ENCODE assay signal across 20 mouse cellular contexts in the genomic region with DNA sequence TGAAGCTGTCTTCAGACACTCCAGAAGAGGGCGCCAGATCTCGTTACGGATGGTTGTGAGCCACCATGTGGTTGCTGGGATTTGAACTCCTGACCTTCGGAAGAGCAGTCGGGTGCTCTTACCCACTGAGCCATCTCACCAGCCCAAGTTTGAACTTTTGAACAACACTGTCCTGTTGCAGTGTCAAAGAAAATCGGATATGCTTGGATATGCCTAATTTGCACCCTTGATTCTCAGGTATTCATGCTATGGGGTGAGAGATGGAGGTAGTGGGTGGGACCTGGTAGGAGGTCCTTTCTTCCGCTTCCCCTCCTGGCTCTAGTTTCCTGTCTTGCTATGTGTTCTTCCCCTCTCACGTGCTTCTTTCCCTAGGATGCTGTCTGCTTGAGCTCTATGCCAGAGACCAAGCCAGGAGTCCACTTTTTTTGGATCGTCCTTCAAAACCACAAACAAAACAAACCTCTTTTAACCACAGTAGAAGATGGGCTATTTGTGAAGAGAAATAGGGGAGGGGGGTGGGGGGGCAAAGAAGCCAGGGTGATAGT. TPM values are rescaled to one million over a fixed set of nuclear protein-coding genes. Genes with fewer than 3 reads are reported as not detected.
DNase-seq lines count a peak whose midpoint lies in the region; ATAC-seq and TF ChIP-seq lines count a peak whose summit lies in the region.
"Had no signal": no experiment of that assay in that cellular context is flagged by ENCODE, and none has a peak within 500 bp of the region (broad histone marks: within the 10 kb centered on the region; RNA-seq: fewer than 3 reads in every experiment).

No protein-coding gene starts in this region.

- H3K9ac ChIP-seq in intestine, postnatal 0 days (ENCODE audit: low read depth, low read length), result no peak overlapping the region
- H3K9ac ChIP-seq in intestine, embryonic 15.5 days, result no peak overlapping the region
- no peak overlapping the region for H3K9ac ChIP-seq in liver, embryonic 13.5 days
- H3K9ac ChIP-seq in hindbrain, embryonic 13.5 days, result no peak overlapping the region
- H3K9ac ChIP-seq: embryonic facial prominence, embryonic 12.5 days; forebrain, embryonic 15.5 days; hindbrain, embryonic 15.5 days; limb, embryonic 13.5 days; lung, embryonic 15.5 days; midbrain, embryonic 12.5 days; neural tube, embryonic 13.5 days had no signal

- no peak for TF ChIP-seq POLR2A in thymus, adult 2 months (IDR thresholded peaks at IDR 0.05; ENCODE audit: control insufficient read depth, extremely low read depth, insufficient read depth, low read length, poor library complexity)

- H3K36me3 ChIP-seq in intestine, postnatal 0 days (ENCODE audit: control insufficient read depth, insufficient read depth), result no peaks in the 10 kb centered on the region
- H3K36me3 ChIP-seq in intestine, embryonic 15.5 days, result no peaks in the 10 kb centered on the region
- peaks cover 6% of the 10 kb centered on the region; the same call in 1 of the 2 replicates for H3K36me3 ChIP-seq in thymus, adult 2 months (ENCODE audit: control insufficient read depth, insufficient read depth, low read length)
- no peaks in the 10 kb centered on the region for H3K36me3 ChIP-seq in liver, embryonic 13.5 days
- no peaks in the 10 kb centered on the region for H3K36me3 ChIP-seq in hindbrain, embryonic 13.5 days
- H3K36me3 ChIP-seq: embryonic facial prominence, embryonic 12.5 days; forebrain, embryonic 15.5 days; G1E; heart, embryonic 10.5 days; hindbrain, embryonic 15.5 days; limb, embryonic 13.5 days; lung, embryonic 15.5 days; midbrain, embryonic 12.5 days; neural tube, embryonic 13.5 days had no signal

- H3K4me1 ChIP-seq in intestine, postnatal 0 days (replicated peaks; ENCODE audit: control insufficient read depth, insufficient read depth, low read length), result no peaks in the 10 kb centered on the region
- peaks cover 14% of the 10 kb centered on the region; the same call in 1 of the 2 replicates for H3K4me1 ChIP-seq in intestine, embryonic 15.5 days (replicated peaks)
- H3K4me1 ChIP-seq in thymus, adult 2 months (replicated peaks; ENCODE audit: control insufficient read depth, insufficient read depth, low read length), result peaks cover 9% of the 10 kb centered on the region
- peaks cover 38% of the 10 kb centered on the region for H3K4me1 ChIP-seq in liver, embryonic 13.5 days (replicated peaks)
- peaks cover 18% of the 10 kb centered on the region for H3K4me1 ChIP-seq in hindbrain, embryonic 13.5 days (replicated peaks)

- no peak for ATAC-seq in intestine, postnatal 0 days
- ATAC-seq in intestine, embryonic 15.5 days, result no peak
- peak; percentile 32 for ATAC-seq in liver, embryonic 13.5 days (ENCODE audit: low read depth)
- ATAC-seq in CD4-positive, CD25-positive, alpha-beta regulatory T cell, adult 4 months, result no peak
- no peak for ATAC-seq in hindbrain, embryonic 13.5 days (ENCODE audit: low FRiP score)
- ATAC-seq: forebrain, embryonic 15.5 days had no signal

- no peak overlapping the region for H3K4me2 ChIP-seq in intestine, postnatal 0 days (replicated peaks; ENCODE audit: low read depth)
- H3K4me2 ChIP-seq in intestine, embryonic 15.5 days (replicated peaks), result no peak overlapping the region
- H3K4me2 ChIP-seq in liver, embryonic 13.5 days, result no peak overlapping the region
- no peak overlapping the region for H3K4me2 ChIP-seq in hindbrain, embryonic 13.5 days
- H3K4me2 ChIP-seq: forebrain, embryonic 15.5 days had no signal

- DNase-seq in thymus, postnatal 4 days, result peak; percentile 8
- no peak for DNase-seq in thymus, adult 2 months
- DNase-seq in liver, embryonic 13.5 days, result no peak

- no peaks in the 10 kb centered on the region for H3K27me3 ChIP-seq in intestine, postnatal 0 days (replicated peaks; ENCODE audit: control insufficient read depth, insufficient read depth, low read length)
- no peaks in the 10 kb centered on the region for H3K27me3 ChIP-seq in intestine, embryonic 15.5 days (replicated peaks)
- H3K27me3 ChIP-seq in thymus, adult 2 months (ENCODE audit: control insufficient read depth, insufficient read depth, low read length), result no peaks in the 10 kb centered on the region
- no peaks in the 10 kb centered on the region for H3K27me3 ChIP-seq in liver, embryonic 13.5 days
- H3K27me3 ChIP-seq in hindbrain, embryonic 13.5 days, result no peaks in the 10 kb centered on the region
- H3K27me3 ChIP-seq: embryonic facial prominence, embryonic 12.5 days; forebrain, embryonic 15.5 days; hindbrain, embryonic 15.5 days; limb, embryonic 13.5 days; lung, embryonic 15.5 days; neural tube, embryonic 13.5 days had no signal

- H3K9me3 ChIP-seq in intestine, postnatal 0 days (ENCODE audit: control insufficient read depth), result no peaks in the 10 kb centered on the region
- no peaks in the 10 kb centered on the region for H3K9me3 ChIP-seq in intestine, embryonic 15.5 days
- H3K9me3 ChIP-seq in liver, embryonic 13.5 days (replicated peaks), result no peaks in the 10 kb centered on the region
- H3K9me3 ChIP-seq in hindbrain, embryonic 13.5 days, result no peaks in the 10 kb centered on the region
- H3K9me3 ChIP-seq: embryonic facial prominence, embryonic 12.5 days; forebrain, embryonic 15.5 days; heart, embryonic 10.5 days; hindbrain, embryonic 15.5 days; limb, embryonic 13.5 days; lung, embryonic 15.5 days; midbrain, embryonic 12.5 days; neural tube, embryonic 13.5 days had no signal

- H3K4me3 ChIP-seq in intestine, postnatal 0 days (ENCODE audit: low read depth, low read length), result no peak overlapping the region
- no peak overlapping the region for H3K4me3 ChIP-seq in intestine, embryonic 15.5 days (replicated peaks)
- no peak overlapping the region for H3K4me3 ChIP-seq in thymus, adult 2 months (ENCODE audit: control insufficient read depth, insufficient read depth, low read length)
- H3K4me3 ChIP-seq in liver, embryonic 13.5 days (replicated peaks), result no peak overlapping the region
- H3K4me3 ChIP-seq in hindbrain, embryonic 13.5 days, result no peak overlapping the region
- H3K4me3 ChIP-seq: embryonic facial prominence, embryonic 12.5 days; forebrain, embryonic 15.5 days; hindbrain, embryonic 15.5 days; limb, embryonic 13.5 days; lung, embryonic 15.5 days; neural tube, embryonic 13.5 days had no signal

- TF ChIP-seq CTCF in intestine, postnatal 0 days (IDR thresholded peaks at IDR 0.05; ENCODE audit: low read depth), result 0 out of 2 replicates have a peak, but pooled peaks have one; percentile 0
- TF ChIP-seq CTCF in thymus, adult 2 months (IDR thresholded peaks at IDR 0.05; ENCODE audit: borderline replicate concordance, control insufficient read depth, extremely low read depth, insufficient read depth, low read length, poor library complexity), result no peak

- WGBS in intestine, postnatal 0 days, result 68% methylated on average over 6 of the region's 9 CpGs
- 63% methylated on average over 9 of the region's 9 CpGs for WGBS in intestine, embryonic 15.5 days
- WGBS in thymus, adult 2 months, result 64% methylated on average over 9 of the region's 9 CpGs
- WGBS in liver, embryonic 13.5 days (ENCODE audit: insufficient replicate concordance), result 27% methylated on average over 8 of the region's 9 CpGs
- 59% methylated on average over 8 of the region's 9 CpGs for WGBS in hindbrain, embryonic 13.5 days

- no peak overlapping the region for H3K27ac ChIP-seq in intestine, postnatal 0 days (ENCODE audit: low read depth, low read length)
- no peak overlapping the region for H3K27ac ChIP-seq in intestine, embryonic 15.5 days
- H3K27ac ChIP-seq in thymus, adult 2 months (ENCODE audit: control insufficient read depth, insufficient read depth, low read length), result no peak overlapping the region
- no peak overlapping the region for H3K27ac ChIP-seq in liver, embryonic 13.5 days
- no peak overlapping the region for H3K27ac ChIP-seq in hindbrain, embryonic 13.5 days
- H3K27ac ChIP-seq: embryonic facial prominence, embryonic 12.5 days; forebrain, embryonic 15.5 days; heart, embryonic 10.5 days; hindbrain, embryonic 15.5 days; limb, embryonic 13.5 days; midbrain, embryonic 12.5 days; neural tube, embryonic 13.5 days had no signal

RNA-seq across cellular contexts. Expression of a gene that starts 19.9 kb away (rescaled TPM):
- polyA plus RNA-seq in intestine, postnatal 0 days (2015; fragmentation: Nextera tagmentation; extraction: Ambion mirVana), result 0.35 and 0.80 TPM in 2 replicates
- polyA plus RNA-seq in intestine, embryonic 15.5 days (2015; fragmentation: Nextera tagmentation; extraction: Ambion mirVana), result 1.2 TPM in 2 replicates
- 0.54 and 0.85 TPM in 2 replicates for polyA plus RNA-seq in thymus, adult 2 months (2012; rRNA removed)
- polyA plus RNA-seq in liver, embryonic 13.5 days (2015; fragmentation: Nextera tagmentation; extraction: Ambion mirVana), result 0.09 TPM in 1 of 2 replicates, not detected in the other
- polyA plus RNA-seq in CD4-positive, CD25-positive, alpha-beta regulatory T cell, adult 4 months (2017; shearing (Covaris generic)), result not detected
- 0.08 TPM in 1 of 2 replicates, not detected in the other for polyA plus RNA-seq in hindbrain, embryonic 13.5 days (2015; fragmentation: Nextera tagmentation; extraction: Ambion mirVana)
- polyA plus RNA-seq: embryonic facial prominence, embryonic 12.5 days; forebrain, embryonic 15.5 days; G1E; heart, embryonic 10.5 days; heart, postnatal 0 days; hindbrain, embryonic 15.5 days; limb, embryonic 13.5 days; midbrain, embryonic 12.5 days; neural tube, embryonic 13.5 days had no signal

RNA-seq across cellular contexts. Expression of a gene that starts 20.0 kb away (rescaled TPM):
- 0.25 TPM in 1 of 2 replicates, not detected in the other for polyA plus RNA-seq in intestine, postnatal 0 days (2015; fragmentation: Nextera tagmentation; extraction: Ambion mirVana)
- polyA plus RNA-seq in intestine, embryonic 15.5 days (2015; fragmentation: Nextera tagmentation; extraction: Ambion mirVana), result not detected in 2 replicates
- polyA plus RNA-seq in thymus, adult 2 months (2012; rRNA removed), result 0.59 TPM in 1 of 2 replicates, not detected in the other
- polyA plus RNA-seq in liver, embryonic 13.5 days (2015; fragmentation: Nextera tagmentation; extraction: Ambion mirVana), result 0.20 TPM in 1 of 2 replicates, not detected in the other
- not detected for polyA plus RNA-seq in CD4-positive, CD25-positive, alpha-beta regulatory T cell, adult 4 months (2017; shearing (Covaris generic))
- polyA plus RNA-seq in hindbrain, embryonic 13.5 days (2015; fragmentation: Nextera tagmentation; extraction: Ambion mirVana), result not detected in 2 replicates
- polyA plus RNA-seq: embryonic facial prominence, embryonic 12.5 days; erythroblast, embryonic 14.5 days; forebrain, embryonic 15.5 days; G1E; heart, embryonic 10.5 days; heart, postnatal 0 days; hindbrain, embryonic 15.5 days; kidney, embryonic 16.5 days; limb, embryonic 13.5 days; lung, embryonic 15.5 days; midbrain, embryonic 12.5 days; neural tube, embryonic 13.5 days; stomach, embryonic 14.5 days had no signal

RNA-seq across cellular contexts. Expression of a gene that starts 41.3 kb away (rescaled TPM):
- 0.18 and 0.21 TPM in 2 replicates for polyA plus RNA-seq in intestine, postnatal 0 days (2015; fragmentation: Nextera tagmentation; extraction: Ambion mirVana)
- polyA plus RNA-seq in intestine, embryonic 15.5 days (2015; fragmentation: Nextera tagmentation; extraction: Ambion mirVana), result 0.19 and 0.21 TPM in 2 replicates
- polyA plus RNA-seq in thymus, adult 2 months (2012; rRNA removed), result 9.6 and 12.1 TPM in 2 replicates
- 0.09 and 0.16 TPM in 2 replicates for polyA plus RNA-seq in liver, embryonic 13.5 days (2015; fragmentation: Nextera tagmentation; extraction: Ambion mirVana)
- polyA plus RNA-seq in CD4-positive, CD25-positive, alpha-beta regulatory T cell, adult 4 months (2017; shearing (Covaris generic)), result 100 to 1,000 TPM in 1 of 2 experiments, 10 to 100 TPM in 1; 98.3 to 104 TPM
- polyA plus RNA-seq in hindbrain, embryonic 13.5 days (2015; fragmentation: Nextera tagmentation; extraction: Ambion mirVana), result not detected in 2 replicates
- polyA plus RNA-seq: embryonic facial prominence, embryonic 12.5 days; erythroblast, embryonic 14.5 days; forebrain, embryonic 15.5 days; G1E; heart, embryonic 10.5 days; heart, postnatal 0 days; hindbrain, embryonic 15.5 days; kidney, embryonic 16.5 days; midbrain, embryonic 12.5 days; neural tube, embryonic 13.5 days; stomach, embryonic 14.5 days had no signal

RNA-seq across cellular contexts. Expression of a gene that starts 44.9 kb away (rescaled TPM):
- polyA plus RNA-seq in intestine, postnatal 0 days (2015; fragmentation: Nextera tagmentation; extraction: Ambion mirVana), result 1.2 and 1.4 TPM in 2 replicates
- 1.7 and 1.9 TPM in 2 replicates for polyA plus RNA-seq in intestine, embryonic 15.5 days (2015; fragmentation: Nextera tagmentation; extraction: Ambion mirVana)
- 17.8 and 18.6 TPM in 2 replicates for polyA plus RNA-seq in thymus, adult 2 months (2012; rRNA removed)
- 6.9 and 7.6 TPM in 2 replicates for polyA plus RNA-seq in liver, embryonic 13.5 days (2015; fragmentation: Nextera tagmentation; extraction: Ambion mirVana)
- 1 to 10 TPM; 2.1 to 3.6 TPM for polyA plus RNA-seq in CD4-positive, CD25-positive, alpha-beta regulatory T cell, adult 4 months (2017; shearing (Covaris generic))
- 0.34 and 0.57 TPM in 2 replicates for polyA plus RNA-seq in hindbrain, embryonic 13.5 days (2015; fragmentation: Nextera tagmentation; extraction: Ambion mirVana)
- polyA plus RNA-seq: erythroblast, embryonic 14.5 days; G1E; heart, postnatal 0 days had no signal

RNA-seq across cellular contexts. Expression of a gene that starts 57.1 kb away (rescaled TPM):
- polyA plus RNA-seq in intestine, postnatal 0 days (2015; fragmentation: Nextera tagmentation; extraction: Ambion mirVana), result 0.21 and 0.27 TPM in 2 replicates
- polyA plus RNA-seq in intestine, embryonic 15.5 days (2015; fragmentation: Nextera tagmentation; extraction: Ambion mirVana), result 0.30 and 0.34 TPM in 2 replicates
- polyA plus RNA-seq in thymus, adult 2 months (2012; rRNA removed), result 0.96 and 2.6 TPM in 2 replicates
- polyA plus RNA-seq in liver, embryonic 13.5 days (2015; fragmentation: Nextera tagmentation; extraction: Ambion mirVana), result 0.08 and 0.10 TPM in 2 replicates
- polyA plus RNA-seq in CD4-positive, CD25-positive, alpha-beta regulatory T cell, adult 4 months (2017; shearing (Covaris generic)), result 1 to 10 TPM; 2.5 to 3.5 TPM
- polyA plus RNA-seq in hindbrain, embryonic 13.5 days (2015; fragmentation: Nextera tagmentation; extraction: Ambion mirVana), result not detected in 2 replicates
- polyA plus RNA-seq: embryonic facial prominence, embryonic 12.5 days; erythroblast, embryonic 14.5 days; forebrain, embryonic 15.5 days; G1E; heart, postnatal 0 days; hindbrain, embryonic 15.5 days; midbrain, embryonic 12.5 days; stomach, embryonic 14.5 days had no signal
